Mouse (Mus musculus): ENCODE results near the gene Prkag1. TPM values are rescaled to one million over a fixed set of nuclear protein-coding genes. Genes with fewer than 3 reads are reported as not detected.
A peak's percentile ranks its signal among the peaks of the same experiment; 100 is the strongest.

Prkag1 gene
- total RNA-seq, 2 experiments from 2014 or later = 46.1 to 52.3 TPM

GRCm38 (mm10) chr15:98867321-98867720 is 36.0 kb upstream of the Prkag1 start:
- intact Hi-C loops (cut with DNase I) = loop anchor here (5.0 kb wide), 1 partner anchor 35 kb away; the partner anchor contains the start of gene Prkag1

GRCm38 (mm10) chr15:98866501-98866900 is 35.2 kb upstream of the Prkag1 start:
- intact Hi-C loops (cut with DNase I) = loop anchor here (5.0 kb wide), 1 partner anchor 34 kb away; the partner anchor contains the start of gene Prkag1
- no peak overlapping the region for H3K4me3 ChIP-seq
- no peak for TF ChIP-seq CTCF (IDR thresholded peaks at IDR 0.05)
- no peak overlapping the region for H3K27ac ChIP-seq
- no peak for DNase-seq (ENCODE audit: extremely low spot score in 1 of 2, low spot score in 2 of 2)

More at GRCm38 (mm10) chr15:98867321-98867720, 36.0 kb upstream of the Prkag1 start:
- no peak overlapping the region for H3K27ac ChIP-seq
- no peak for TF ChIP-seq CTCF (IDR thresholded peaks at IDR 0.05)
- peak in 1 of 2 experiments; percentile 35 for DNase-seq (ENCODE audit: extremely low spot score in 1 of 2, low spot score in 2 of 2)
- H3K4me3 ChIP-seq = peak overlapping the region; percentile 31; the same call in 1 of the 2 replicates

DNA sequence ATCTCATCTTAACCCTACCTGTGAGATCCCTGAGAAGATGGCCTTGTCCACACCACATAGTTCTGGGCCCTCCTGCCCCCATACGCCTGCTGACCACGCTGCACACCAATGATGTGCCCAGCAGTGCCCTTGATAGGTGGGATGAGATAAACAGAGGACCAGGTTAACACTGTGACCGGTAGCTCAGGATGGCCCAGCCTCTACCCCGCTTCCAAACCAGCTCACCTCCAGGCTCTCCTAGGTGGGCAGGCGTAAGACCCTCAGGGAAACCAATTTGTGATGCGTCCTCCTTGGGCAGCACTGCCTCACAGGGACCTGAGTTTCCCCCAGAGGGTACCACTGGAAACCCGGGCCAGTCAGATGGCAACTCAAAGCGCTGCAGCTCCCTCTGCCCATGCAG is 34.5 kb upstream of the Prkag1 start:
- Histone ChIP-seq H3K27ac (no peak overlapping the region), H3K4me3 (no peak overlapping the region)
- intact Hi-C loops (cut with DNase I) = loop anchor here (5.0 kb wide), 1 partner anchor 33 kb away; the partner anchor contains the start of gene Prkag1
- peak in 1 of 2 experiments; percentile 11 for DNase-seq (ENCODE audit: extremely low spot score in 1 of 2, low spot score in 2 of 2)
- TF ChIP-seq CTCF (IDR thresholded peaks at IDR 0.05) = no peak

- no peak for DNase-seq (ENCODE audit: extremely low spot score in 1 of 2, low spot score in 2 of 2)
- H3K27ac ChIP-seq = no peak overlapping the region
- TF ChIP-seq CTCF (IDR thresholded peaks at IDR 0.05) = no peak
- no peak overlapping the region for H3K4me3 ChIP-seq
- intact Hi-C loops (cut with DNase I) = loop anchor here (5.0 kb wide), 1 partner anchor 33 kb away; the partner anchor contains the start of gene Prkag1
These were observed 33.6 kb upstream of the Prkag1 start for GRCm38 (mm10) chr15:98864951-98865350.

DNA sequence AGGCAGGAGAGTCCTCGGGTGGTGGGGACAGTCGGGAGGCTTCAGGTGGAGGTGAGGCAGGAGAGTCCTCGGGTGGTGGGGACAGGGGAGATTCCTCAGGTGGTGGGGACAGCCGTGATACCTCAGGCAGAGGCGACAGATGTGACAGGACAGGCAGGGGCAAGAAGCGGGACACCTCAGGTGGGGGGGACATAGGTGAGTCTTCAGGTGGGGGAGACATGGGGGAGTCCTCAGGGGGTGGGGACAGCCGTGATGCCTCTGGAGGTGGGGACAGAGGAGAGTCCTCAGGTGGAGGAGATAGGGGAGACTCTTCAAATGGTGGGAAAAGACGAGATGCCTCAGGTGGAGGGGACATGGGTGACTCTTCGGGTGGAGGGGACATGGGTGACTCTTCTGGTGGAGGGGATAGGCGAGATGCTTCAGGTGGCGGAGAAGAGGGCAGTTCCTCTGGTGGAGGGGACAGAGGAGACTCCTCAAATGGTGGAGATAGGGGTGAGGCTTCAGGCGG is 32.2 kb upstream of the Prkag1 start:
- DNase-seq (ENCODE audit: extremely low spot score in 1 of 2, low spot score in 2 of 2) = no peak
- no peak for TF ChIP-seq CTCF (IDR thresholded peaks at IDR 0.05)

GRCm38 (mm10) chr15:98861701-98862410 is 30.5 kb upstream of the Prkag1 start:
- intact Hi-C loops (cut with DNase I) = no loop called here
- Histone ChIP-seq H3K27ac (no peak overlapping the region), H3K4me3 (no peak overlapping the region)
- TF ChIP-seq CTCF (IDR thresholded peaks at IDR 0.05) = no peak
- DNase-seq (ENCODE audit: extremely low spot score in 1 of 2, low spot score in 2 of 2) = no peak

More for the DNA sequence above, 32.2 kb upstream of the Prkag1 start:
- Histone ChIP-seq H3K4me3 (no peak overlapping the region), H3K27ac (no peak overlapping the region)
- intact Hi-C loops (cut with DNase I) = no loop called here

DNA sequence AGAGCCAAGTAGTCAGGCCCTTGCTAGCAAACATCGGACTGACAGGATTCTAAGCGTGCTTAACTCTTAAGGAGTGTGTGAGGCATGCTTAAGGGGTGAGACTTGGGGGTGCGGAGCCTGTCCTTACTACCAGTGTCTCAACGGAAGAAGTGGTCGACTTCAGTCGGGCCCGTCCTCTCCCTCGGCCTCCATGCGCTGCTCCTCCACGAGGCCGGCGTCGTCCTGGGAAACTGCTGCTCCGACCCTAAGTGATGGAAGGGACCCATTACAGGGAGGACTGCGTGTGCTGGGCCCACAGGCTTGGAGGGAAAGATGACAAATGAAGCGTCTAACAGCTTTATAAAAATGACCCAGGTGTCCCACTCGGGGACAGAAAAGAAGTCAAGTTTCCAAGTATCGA is 29.6 kb upstream of the Prkag1 start:
- intact Hi-C loops (cut with DNase I) = no loop called here
- TF ChIP-seq CTCF (IDR thresholded peaks at IDR 0.05) = no peak
- H3K27ac ChIP-seq = no peak overlapping the region
- H3K4me3 ChIP-seq = no peak overlapping the region
- DNase-seq (ENCODE audit: extremely low spot score in 1 of 2, low spot score in 2 of 2) = no peak

DNA sequence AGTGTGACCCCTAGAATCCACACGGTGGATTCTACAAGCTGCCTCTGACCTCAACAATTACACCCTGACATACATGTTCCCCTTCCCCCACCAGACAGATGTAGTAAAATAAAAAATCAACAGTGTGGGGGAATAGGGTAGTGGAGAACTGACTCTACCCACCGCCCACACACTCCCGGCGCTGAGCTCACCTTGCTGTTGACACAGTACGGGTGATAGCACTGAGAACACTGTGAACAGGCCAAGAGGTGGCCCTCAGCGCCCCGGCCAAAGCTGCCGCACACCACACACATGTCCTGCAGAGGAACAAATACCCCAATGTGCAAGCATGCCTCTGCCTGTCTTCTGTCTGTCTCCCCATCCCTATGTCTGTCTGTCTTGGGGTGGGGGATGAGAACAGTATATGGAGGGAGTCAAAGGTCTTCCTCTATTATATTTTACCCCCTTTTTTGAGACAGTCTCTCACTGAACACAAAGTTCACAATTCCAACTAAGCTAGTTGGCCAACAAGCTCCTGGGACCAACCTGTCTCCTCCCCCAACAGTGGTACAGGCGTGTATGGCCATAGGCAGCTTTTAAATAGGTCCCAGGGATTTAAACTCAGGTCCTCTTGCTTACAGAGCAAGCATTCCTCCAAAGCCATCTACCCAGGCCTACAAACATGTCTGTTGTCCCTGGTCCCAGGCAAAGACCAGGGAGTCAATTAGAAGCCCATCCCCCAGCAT is 28.2 kb upstream of the Prkag1 start:
- no peak overlapping the region for H3K27ac ChIP-seq
- intact Hi-C loops (cut with DNase I) = no loop called here
- no peak for TF ChIP-seq CTCF (IDR thresholded peaks at IDR 0.05)
- no peak overlapping the region for H3K4me3 ChIP-seq
- DNase-seq (ENCODE audit: extremely low spot score in 1 of 2, low spot score in 2 of 2) = no peak

DNA sequence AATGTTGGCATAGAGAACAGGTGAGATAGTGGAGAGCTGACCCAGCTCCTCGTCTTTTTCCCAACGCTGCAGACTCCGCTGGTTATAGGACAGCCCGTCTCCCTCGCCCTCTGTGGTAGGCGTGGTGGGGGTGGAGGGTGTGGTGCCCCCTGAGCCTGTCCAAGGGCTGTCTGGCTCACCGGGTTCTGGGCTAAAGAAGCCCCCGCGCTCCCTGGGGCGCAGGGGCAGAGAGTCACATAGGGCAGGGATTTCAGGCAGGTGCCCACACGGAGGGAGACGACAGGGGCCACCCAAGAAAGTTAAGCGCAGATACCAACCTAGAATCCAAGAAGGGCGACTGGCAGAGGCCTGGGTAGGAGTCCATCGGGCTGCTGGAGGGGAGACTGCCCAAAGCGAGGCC is 22.9 kb upstream of the Prkag1 start:
- TF ChIP-seq CTCF (IDR thresholded peaks at IDR 0.05) = no peak
- DNase-seq (ENCODE audit: extremely low spot score in 1 of 2, low spot score in 2 of 2) = no peak
- H3K4me3 ChIP-seq = no peak overlapping the region
- intact Hi-C loops (cut with DNase I) = no loop called here
- no peak overlapping the region for H3K27ac ChIP-seq

- no peak overlapping the region for H3K4me3 ChIP-seq
- intact Hi-C loops (cut with DNase I) = no loop called here
- H3K27ac ChIP-seq = no peak overlapping the region
- no peak for DNase-seq (ENCODE audit: extremely low spot score in 1 of 2, low spot score in 2 of 2)
- no peak for TF ChIP-seq CTCF (IDR thresholded peaks at IDR 0.05)
These were observed 22.0 kb upstream of the Prkag1 start for GRCm38 (mm10) chr15:98853161-98853937.

- Histone ChIP-seq H3K4me3 (no peak overlapping the region), H3K27ac (no peak overlapping the region)
- intact Hi-C loops (cut with DNase I) = no loop called here
- no peak for DNase-seq (ENCODE audit: extremely low spot score in 1 of 2, low spot score in 2 of 2)
- no peak for TF ChIP-seq CTCF (IDR thresholded peaks at IDR 0.05)
These were observed 21.4 kb upstream of the Prkag1 start for GRCm38 (mm10) chr15:98852733-98853132.
